Comparison of ENCODE assay signal across 16 mouse cellular contexts in genomic region chr14:21406946-21407345, GRCm38 (mm10).
"Had no signal": no experiment of that assay in that cellular context is flagged by ENCODE, and none has a peak within 500 bp of the region (broad histone marks: within the 10 kb centered on the region; RNA-seq: fewer than 3 reads in every experiment).

No protein-coding gene starts in this region.

- H3K9me3 ChIP-seq: lung, embryonic 15.5 days; megakaryocyte, embryonic 14.5 days; midbrain, embryonic 13.5 days; midbrain, embryonic 15.5 days; neural tube, embryonic 12.5 days had no signal

- DNase-seq: liver, postnatal 0 days; lung, adult 2 months; lung, postnatal 14 days; lung, postnatal 36 days; right cerebral cortex, postnatal 14 days; spleen, adult 18-20 months; thymus, adult 18-20 months; thymus, postnatal 36 days had no signal

- ATAC-seq: liver, postnatal 0 days; lung, postnatal 0 days; midbrain, embryonic 13.5 days; midbrain, embryonic 15.5 days had no signal

- H3K9ac ChIP-seq: liver, postnatal 0 days; lung, embryonic 15.5 days; midbrain, embryonic 13.5 days; midbrain, embryonic 15.5 days; neural tube, embryonic 12.5 days had no signal

- H3K27ac ChIP-seq: lung, embryonic 15.5 days; macrophage; midbrain, embryonic 13.5 days; midbrain, embryonic 15.5 days; neural tube, embryonic 12.5 days had no signal

- H3K36me3 ChIP-seq: lung, embryonic 15.5 days; midbrain, embryonic 13.5 days; midbrain, embryonic 15.5 days; neural tube, embryonic 12.5 days had no signal

- H3K4me2 ChIP-seq: lung, embryonic 15.5 days; midbrain, embryonic 11.5 days; midbrain, embryonic 13.5 days; midbrain, embryonic 15.5 days; neural tube, embryonic 12.5 days had no signal

- H3K27me3 ChIP-seq: lung, embryonic 15.5 days; megakaryocyte, embryonic 14.5 days; midbrain, embryonic 13.5 days; midbrain, embryonic 15.5 days; neural tube, embryonic 12.5 days had no signal

- H3K4me1 ChIP-seq: megakaryocyte, embryonic 14.5 days had no signal

- H3K4me3 ChIP-seq: lung, embryonic 15.5 days; megakaryocyte, embryonic 14.5 days; midbrain, embryonic 13.5 days; midbrain, embryonic 15.5 days; neural tube, embryonic 12.5 days had no signal
